In the genomic region with DNA sequence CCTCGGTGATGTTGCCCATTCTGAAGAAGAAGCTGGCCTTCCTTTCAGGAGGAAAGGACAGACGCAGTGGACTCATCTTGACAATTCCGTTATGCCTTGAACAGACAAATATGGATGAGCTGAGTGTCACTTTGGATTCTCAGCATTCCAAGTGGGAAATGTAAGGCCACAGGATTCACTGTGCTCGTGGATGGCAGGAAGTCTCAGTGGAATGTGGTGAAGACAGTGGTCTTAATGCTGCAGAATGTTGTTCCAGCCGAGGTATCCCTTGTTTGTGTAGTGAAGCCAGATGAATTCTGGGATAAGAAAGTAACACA, we compare ENCODE assay signal across 9 mouse cellular contexts.
DNase-seq lines count a peak whose midpoint lies in the region; ATAC-seq and TF ChIP-seq lines count a peak whose summit lies in the region.
"Had no signal": no experiment of that assay in that cellular context is flagged by ENCODE, and none has a peak within 500 bp of the region (broad histone marks: within the 10 kb centered on the region; RNA-seq: fewer than 3 reads in every experiment).

No protein-coding gene starts in this region.

- H3K4me1 ChIP-seq in lung, embryonic 16.5 days (replicated peaks; ENCODE audit: control insufficient read depth, insufficient read depth, low read length): no peaks in the 10 kb centered on the region
- H3K4me1 ChIP-seq in forebrain, embryonic 14.5 days (ENCODE audit: control insufficient read depth, insufficient read depth, low read length): no peaks in the 10 kb centered on the region
- 0 out of 2 replicates have a peak, but pooled peaks cover 2% of the 10 kb centered on the region for H3K4me1 ChIP-seq in limb, embryonic 14.5 days (ENCODE audit: control insufficient read depth, insufficient read depth, low read length)
- H3K4me1 ChIP-seq in stomach, embryonic 14.5 days (ENCODE audit: control insufficient read depth, insufficient read depth, low read length): no peaks in the 10 kb centered on the region

- peak overlapping the region; percentile 50; the same call in 1 of the 2 replicates for H3K9ac ChIP-seq in lung, embryonic 16.5 days (ENCODE audit: low read length)
- H3K9ac ChIP-seq in forebrain, embryonic 14.5 days (ENCODE audit: low read length): peak overlapping the region; percentile 68
- peak overlapping the region; percentile 53 for H3K9ac ChIP-seq in limb, embryonic 14.5 days (ENCODE audit: low read depth, low read length, severe bottlenecking)
- H3K9ac ChIP-seq in stomach, embryonic 14.5 days (replicated peaks; ENCODE audit: low read depth, low read length): 0 out of 2 replicates have a peak overlapping the region, but pooled peaks have one; percentile 28

- H3K27me3 ChIP-seq in lung, embryonic 16.5 days (ENCODE audit: control insufficient read depth, insufficient read depth, low read depth, low read length): no peaks in the 10 kb centered on the region
- no peaks in the 10 kb centered on the region for H3K27me3 ChIP-seq in forebrain, embryonic 14.5 days (replicated peaks; ENCODE audit: control insufficient read depth, insufficient read depth, low read length)
- H3K27me3 ChIP-seq in limb, embryonic 14.5 days (ENCODE audit: control insufficient read depth, insufficient read depth, low read length): no peaks in the 10 kb centered on the region
- no peaks in the 10 kb centered on the region for H3K27me3 ChIP-seq in stomach, embryonic 14.5 days (ENCODE audit: control insufficient read depth, insufficient read depth, low read length)

- H3K4me2 ChIP-seq in lung, embryonic 16.5 days (ENCODE audit: low read depth, low read length): peak overlapping the region; percentile 72
- peak overlapping the region; percentile 79 for H3K4me2 ChIP-seq in forebrain, embryonic 14.5 days (ENCODE audit: low read length)
- peak overlapping the region; percentile 58 for H3K4me2 ChIP-seq in limb, embryonic 14.5 days (replicated peaks; ENCODE audit: low read depth, low read length, severe bottlenecking)
- peak overlapping the region; percentile 81 for H3K4me2 ChIP-seq in stomach, embryonic 14.5 days (replicated peaks; ENCODE audit: low read depth, low read length)

- no peak for DNase-seq in lung, postnatal 14 days
- DNase-seq in forebrain, embryonic 14.5 days (ENCODE audit: low spot score): no peak
- DNase-seq in limb, embryonic 14.5 days (ENCODE audit: low spot score): no peak
- DNase-seq in left cerebral cortex, adult 11 months (ENCODE audit: low spot score): no peak
- DNase-seq in layer of hippocampus, postnatal 36 days: no peak
- no peak for DNase-seq in gastrocnemius, adult 2 months
- DNase-seq: gastrocnemius, postnatal 36 days had no signal

- H3K36me3 ChIP-seq in lung, embryonic 16.5 days (ENCODE audit: control insufficient read depth, insufficient read depth, low read length): no peaks in the 10 kb centered on the region
- no peaks in the 10 kb centered on the region for H3K36me3 ChIP-seq in forebrain, embryonic 14.5 days (ENCODE audit: control insufficient read depth, insufficient read depth, low read length)
- no peaks in the 10 kb centered on the region for H3K36me3 ChIP-seq in limb, embryonic 14.5 days (ENCODE audit: control insufficient read depth, insufficient read depth, low read length)
- H3K36me3 ChIP-seq in stomach, embryonic 14.5 days (ENCODE audit: control insufficient read depth, insufficient read depth, low read length): no peaks in the 10 kb centered on the region

- TF ChIP-seq POLR2A in limb, embryonic 14.5 days (IDR thresholded peaks at IDR 0.05; ENCODE audit: borderline replicate concordance, extremely low read depth, insufficient read depth, insufficient read length): no peak

- no peaks in the 10 kb centered on the region for H3K9me3 ChIP-seq in lung, embryonic 16.5 days (ENCODE audit: control insufficient read depth, low read length)
- no peaks in the 10 kb centered on the region for H3K9me3 ChIP-seq in forebrain, embryonic 14.5 days (replicated peaks; ENCODE audit: control insufficient read depth, low read length)
- no peaks in the 10 kb centered on the region for H3K9me3 ChIP-seq in limb, embryonic 14.5 days (ENCODE audit: control insufficient read depth, low read length)
- no peaks in the 10 kb centered on the region for H3K9me3 ChIP-seq in stomach, embryonic 14.5 days (ENCODE audit: control insufficient read depth, low read depth, low read length)

- intact Hi-C loops in gastrocnemius, adult 2 months (cut with DNase I): no loop called here

- ATAC-seq in lung, embryonic 16.5 days (ENCODE audit: low read depth): no peak
- no peak for ATAC-seq in forebrain, embryonic 14.5 days
- ATAC-seq in limb, embryonic 14.5 days (ENCODE audit: low FRiP score, low read depth): no peak
- ATAC-seq in stomach, embryonic 14.5 days (ENCODE audit: insufficient number of reproducible peaks, insufficient read depth, low FRiP score, low read depth): no peak

- H3K4me3 ChIP-seq in lung, embryonic 16.5 days (ENCODE audit: low read length): peak overlapping the region; percentile 37
- peak overlapping the region; percentile 34 for H3K4me3 ChIP-seq in forebrain, embryonic 14.5 days (ENCODE audit: low read depth, low read length)
- H3K4me3 ChIP-seq in limb, embryonic 14.5 days (replicated peaks; ENCODE audit: low read length): peak overlapping the region; percentile 34
- peak overlapping the region; percentile 34 for H3K4me3 ChIP-seq in stomach, embryonic 14.5 days (ENCODE audit: low read depth, low read length)
- H3K4me3 ChIP-seq in gastrocnemius, adult 2 months: no peak overlapping the region

- TF ChIP-seq CTCF in gastrocnemius, adult 2 months (IDR thresholded peaks at IDR 0.05): no peak

- H3K27ac ChIP-seq in lung, embryonic 16.5 days (ENCODE audit: low read length): no peak overlapping the region
- H3K27ac ChIP-seq in forebrain, embryonic 14.5 days (ENCODE audit: low read depth, low read length): no peak overlapping the region
- no peak overlapping the region for H3K27ac ChIP-seq in limb, embryonic 14.5 days (replicated peaks; ENCODE audit: low read depth, low read length)
- no peak overlapping the region for H3K27ac ChIP-seq in stomach, embryonic 14.5 days (ENCODE audit: low read length)
- no peak overlapping the region for H3K27ac ChIP-seq in gastrocnemius, adult 2 months

- WGBS in lung, embryonic 16.5 days: 17% methylated on average over 5 of the region's 5 CpGs
- WGBS in forebrain, embryonic 14.5 days: 23% methylated on average over 5 of the region's 5 CpGs
- 37% methylated on average over 5 of the region's 5 CpGs for WGBS in limb, embryonic 14.5 days
- WGBS in stomach, embryonic 14.5 days: 30% methylated on average over 5 of the region's 5 CpGs
